Comparison of ENCODE assay signal across 10 mouse cellular contexts in the genomic region with DNA sequence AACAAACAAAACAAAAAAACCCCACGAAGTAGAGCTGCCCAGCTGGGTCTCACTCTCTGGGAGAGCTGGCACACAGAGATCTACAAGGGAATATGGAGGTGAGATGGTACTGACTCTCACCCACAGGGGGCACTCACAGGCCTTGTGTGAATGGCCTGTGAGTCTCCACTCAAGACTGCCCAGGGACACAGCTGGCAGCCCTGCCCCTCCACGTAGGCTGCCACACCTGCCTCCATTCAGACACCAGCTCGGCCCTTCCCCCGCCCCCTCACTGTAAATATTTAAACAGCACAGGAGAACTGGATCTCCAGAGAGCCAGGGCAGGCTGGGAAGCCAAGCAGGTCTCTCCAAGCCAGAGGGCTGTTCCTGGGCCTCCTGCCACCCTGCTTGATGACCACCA. TPM values are rescaled to one million over a fixed set of nuclear protein-coding genes. Genes with fewer than 3 reads are reported as not detected.
DNase-seq lines count a peak whose midpoint lies in the region; ATAC-seq and TF ChIP-seq lines count a peak whose summit lies in the region.
"Had no signal": no experiment of that assay in that cellular context is flagged by ENCODE, and none has a peak within 500 bp of the region (broad histone marks: within the 10 kb centered on the region; RNA-seq: fewer than 3 reads in every experiment).

No protein-coding gene starts in this region.

- H3K4me1 ChIP-seq in forebrain, embryonic 12.5 days, result peaks cover 21% of the 10 kb centered on the region; the same call in 1 of the 2 replicates
- peaks cover 14% of the 10 kb centered on the region; the same call in 1 of the 2 replicates for H3K4me1 ChIP-seq in forebrain, embryonic 16.5 days (replicated peaks; ENCODE audit: control insufficient read depth, insufficient read depth, low read length)
- H3K4me1 ChIP-seq in liver, postnatal 0 days (ENCODE audit: insufficient read depth), result no peaks in the 10 kb centered on the region
- H3K4me1 ChIP-seq: megakaryocyte, embryonic 14.5 days had no signal

- H3K9ac ChIP-seq in forebrain, embryonic 12.5 days, result no peak overlapping the region
- H3K9ac ChIP-seq in forebrain, embryonic 16.5 days (replicated peaks; ENCODE audit: low read depth, low read length), result no peak overlapping the region
- H3K9ac ChIP-seq in liver, postnatal 0 days (replicated peaks), result no peak overlapping the region
- H3K9ac ChIP-seq: heart, embryonic 13.5 days had no signal

- WGBS in forebrain, embryonic 12.5 days, result 46% methylated on average over 4 of the region's 4 CpGs
- 39% methylated on average over 4 of the region's 4 CpGs for WGBS in forebrain, embryonic 16.5 days
- 20% methylated on average over 4 of the region's 4 CpGs for WGBS in liver, postnatal 0 days (ENCODE audit: insufficient replicate concordance)

- intact Hi-C loops in left cerebral cortex, postnatal 36 days (cut with DNase I), result no loop called here

- no peak overlapping the region for H3K4me3 ChIP-seq in forebrain, embryonic 12.5 days (replicated peaks)
- no peak overlapping the region for H3K4me3 ChIP-seq in forebrain, embryonic 16.5 days (replicated peaks; ENCODE audit: low read length)
- no peak overlapping the region for H3K4me3 ChIP-seq in liver, postnatal 0 days (ENCODE audit: low read depth, low read length)
- H3K4me3 ChIP-seq: heart, embryonic 13.5 days; megakaryocyte, embryonic 14.5 days had no signal

- peak; percentile 64 for TF ChIP-seq CTCF in liver, postnatal 0 days (IDR thresholded peaks at IDR 0.05; ENCODE audit: low read depth)

- peak; percentile 46 for DNase-seq in urinary bladder, postnatal 25 days (ENCODE audit: low spot score)
- DNase-seq in urinary bladder, adult 2 months (ENCODE audit: low spot score), result no peak
- peak; percentile 78 for DNase-seq in liver, postnatal 0 days
- no peak for DNase-seq in left cerebral cortex, postnatal 36 days (ENCODE audit: low spot score in 2 of 2)
- DNase-seq in left cerebral cortex, adult 18-20 months (ENCODE audit: low spot score in 2 of 2), result no peak

- H3K36me3 ChIP-seq in forebrain, embryonic 12.5 days (replicated peaks), result no peaks in the 10 kb centered on the region
- H3K36me3 ChIP-seq in forebrain, embryonic 16.5 days (ENCODE audit: control insufficient read depth, insufficient read depth), result no peaks in the 10 kb centered on the region
- no peaks in the 10 kb centered on the region for H3K36me3 ChIP-seq in liver, postnatal 0 days (replicated peaks; ENCODE audit: insufficient read depth, low read length)
- H3K36me3 ChIP-seq: heart, embryonic 13.5 days had no signal

- peak; percentile 54; the same call in 1 of the 2 replicates for ATAC-seq in forebrain, embryonic 12.5 days (ENCODE audit: low FRiP score)
- ATAC-seq in forebrain, embryonic 16.5 days, result no peak
- ATAC-seq in liver, postnatal 0 days, result peak; percentile 96
- ATAC-seq in inflammation-experienced regulatory T-cells, adult 6 months, result no peak

- no peak overlapping the region for H3K27ac ChIP-seq in forebrain, embryonic 12.5 days
- H3K27ac ChIP-seq in forebrain, embryonic 16.5 days (ENCODE audit: low read length), result no peak overlapping the region
- H3K27ac ChIP-seq in liver, postnatal 0 days (ENCODE audit: low read depth), result no peak overlapping the region
- H3K27ac ChIP-seq: heart, embryonic 13.5 days had no signal

- peaks cover 43% of the 10 kb centered on the region for H3K27me3 ChIP-seq in forebrain, embryonic 12.5 days
- H3K27me3 ChIP-seq in forebrain, embryonic 16.5 days (replicated peaks; ENCODE audit: control insufficient read depth, insufficient read depth, low read length), result no peaks in the 10 kb centered on the region
- no peaks in the 10 kb centered on the region for H3K27me3 ChIP-seq in liver, postnatal 0 days (ENCODE audit: insufficient read depth, low read length)

- no peak for TF ChIP-seq EP300 in liver, postnatal 0 days (IDR thresholded peaks at IDR 0.05; ENCODE audit: low read depth)

- H3K4me2 ChIP-seq in forebrain, embryonic 12.5 days, result no peak overlapping the region
- H3K4me2 ChIP-seq in forebrain, embryonic 16.5 days (ENCODE audit: low read length), result no peak overlapping the region
- H3K4me2 ChIP-seq in liver, postnatal 0 days (ENCODE audit: low read depth, low read length), result no peak overlapping the region
- H3K4me2 ChIP-seq: heart, embryonic 13.5 days had no signal

- H3K9me3 ChIP-seq in forebrain, embryonic 12.5 days, result no peaks in the 10 kb centered on the region
- no peaks in the 10 kb centered on the region for H3K9me3 ChIP-seq in forebrain, embryonic 16.5 days (ENCODE audit: control insufficient read depth, low read length)
- no peaks in the 10 kb centered on the region for H3K9me3 ChIP-seq in liver, postnatal 0 days (ENCODE audit: low read length)
- H3K9me3 ChIP-seq: heart, embryonic 13.5 days; megakaryocyte, embryonic 14.5 days had no signal

RNA-seq across cellular contexts. Expression of a gene that starts 14.8 kb away (rescaled TPM):
- polyA plus RNA-seq in forebrain, embryonic 12.5 days (2016; fragmentation: Nextera tagmentation; extraction: Ambion mirVana), result 14.3 and 14.8 TPM in 2 replicates
- polyA plus RNA-seq in forebrain, embryonic 16.5 days (2015; fragmentation: Nextera tagmentation; extraction: Ambion mirVana), result 15.8 and 19.2 TPM in 2 replicates
- polyA plus RNA-seq in urinary bladder, adult 2 months (2012; rRNA removed), result 5.3 and 5.6 TPM in 2 replicates
- 0.45 and 0.49 TPM in 2 replicates for polyA plus RNA-seq in liver, postnatal 0 days (2015; fragmentation: Nextera tagmentation; extraction: Ambion mirVana)
- total RNA-seq in left cerebral cortex, postnatal 36 days (2021), result 100 to 1,000 TPM; 124 to 169 TPM
- 100 to 1,000 TPM; 157 to 158 TPM for total RNA-seq in left cerebral cortex, adult 18-20 months (2021)
- polyA plus RNA-seq in inflammation-experienced regulatory T-cells, adult 6 months (2017; shearing (Covaris generic)), result not detected

Comparison
In these comparisons a context has a peak if more than half of its experiments do, and no peak if none do; other contexts are left out.
1. ATAC-seq: peak in forebrain, embryonic 12.5 days (single experiment) and liver, postnatal 0 days (single experiment); none in forebrain, embryonic 16.5 days (single experiment) and inflammation-experienced regulatory T-cells, adult 6 months (single experiment).
2. DNase-seq: peak in urinary bladder, postnatal 25 days (single experiment) and liver, postnatal 0 days (single experiment); none in urinary bladder, adult 2 months (single experiment), left cerebral cortex, postnatal 36 days (0 of 2) and left cerebral cortex, adult 18-20 months (0 of 2).